Mouse (Mus musculus) gastrocnemius, postnatal 25 days (tissue): ENCODE data around the gene Rexo1. TPM values are rescaled to one million over a fixed set of nuclear protein-coding genes. Genes with fewer than 3 reads are reported as not detected.

Source experiments
- DNase-seq: peaks from one replicate; pipeline ENCODE4 v3.0.0; 2022
- total RNA-seq, 2 experiments: library from RNA; stranded (reverse); gene quantifications; 1 replicate in 1 of 2; 2 replicates in 1 of 2; pipeline ENCODE4 v1.2.3; 2021

Rexo1 gene
- total RNA-seq, 2 experiments from 2014 or later = 8.4 to 9.3 TPM

GRCm38 (mm10) chr10:80584642-80585552 is 23.5 kb upstream of the Rexo1 start:
- no peak for DNase-seq

- DNase-seq = no peak
These were observed 22.7 kb upstream of the Rexo1 start for GRCm38 (mm10) chr10:80584045-80584488.

GRCm38 (mm10) chr10:80583047-80583446 is 21.7 kb upstream of the Rexo1 start:
- DNase-seq = no peak

- peak; percentile 38 for DNase-seq
These were observed 17.6 kb upstream of the Rexo1 start for GRCm38 (mm10) chr10:80578911-80579310.

GRCm38 (mm10) chr10:80578131-80578750 is 16.9 kb upstream of the Rexo1 start:
- DNase-seq = peak; percentile 85

GRCm38 (mm10) chr10:80577195-80578130 is 16.1 kb upstream of the Rexo1 start, which contains the start of gene Klf16:
Gene Klf16, minus strand, starts transcription at chr10:80577321.
- DNase-seq = peak; percentile 97

- peak; percentile 49 for DNase-seq
These were observed 15.2 kb upstream of the Rexo1 start for GRCm38 (mm10) chr10:80576351-80577194.

- DNase-seq = no peak
These were observed 14.6 kb upstream of the Rexo1 start for GRCm38 (mm10) chr10:80575925-80576324.

GRCm38 (mm10) chr10:80574896-80575295 is 13.5 kb upstream of the Rexo1 start:
- DNase-seq = no peak

GRCm38 (mm10) chr10:80573944-80574343 is 12.6 kb upstream of the Rexo1 start:
- no peak for DNase-seq

- DNase-seq = no peak
These were observed 11.1 kb upstream of the Rexo1 start for GRCm38 (mm10) chr10:80572477-80572876.

GRCm38 (mm10) chr10:80570871-80571836 is 9.8 kb upstream of the Rexo1 start:
- DNase-seq = no peak

- no peak for DNase-seq
These were observed 9.1 kb upstream of the Rexo1 start for GRCm38 (mm10) chr10:80570419-80570818.

GRCm38 (mm10) chr10:80569664-80570066 is 8.3 kb upstream of the Rexo1 start:
- DNase-seq = peak; percentile 83

- peak; percentile 11 for DNase-seq
These were observed 7.5 kb upstream of the Rexo1 start for GRCm38 (mm10) chr10:80568876-80569275.

- DNase-seq = peak; percentile 67
These were observed 5.2 kb upstream of the Rexo1 start for GRCm38 (mm10) chr10:80566375-80567092.

- DNase-seq = no peak
These were observed 739 bp downstream of the Rexo1 start for GRCm38 (mm10) chr10:80560621-80561020.

GRCm38 (mm10) chr10:80559431-80559830 is 1.9 kb downstream of the Rexo1 start:
- DNase-seq = no peak

- DNase-seq = no peak
These were observed 3.9 kb downstream of the Rexo1 start for GRCm38 (mm10) chr10:80557346-80557965.
